Mouse (Mus musculus) megakaryocyte progenitor cell, adult 5-6 weeks (primary cell): ENCODE measurements around the gene Syt1. TPM values are rescaled to one million over a fixed set of nuclear protein-coding genes. Genes with fewer than 3 reads are reported as not detected.
A peak's percentile ranks its signal among the peaks of the same experiment; 100 is the strongest.

Experiments
- ATAC-seq: replicated peaks from 2 replicates; pipeline ENCODE4 v1.8.0; 2016; ENCODE audit warnings: mild to moderate bottlenecking, moderate TSS enrichment, inconsistent platforms; ENCODE audit not compliant: poor library complexity
- total RNA-seq, 2 experiments: library from RNA; stranded (forward) in 1 of 2; stranded (reverse) in 1 of 2; fragments of 157-497, 149-512 nt in 1 of 2; fragments of 200-1000 nt in 1 of 2; gene quantifications; 2 replicates each; pipeline versions ENCODE4 v1.2.3 to v1.2.4; 2015 to 2017

Gene Syt1
- total RNA-seq, 2 experiments from 2014 or later, result not detected

GRCm38 (mm10) chr10:108582397-108582730 is 428.4 kb downstream of the Syt1 start:
- ATAC-seq, result peak; percentile 64

- no peak for ATAC-seq
Measured at GRCm38 (mm10) chr10:108581555-108582396, 429.0 kb downstream of the Syt1 start.

GRCm38 (mm10) chr10:108580786-108581420 is 429.9 kb downstream of the Syt1 start:
- no peak for ATAC-seq

GRCm38 (mm10) chr10:108579396-108579795 is 431.4 kb downstream of the Syt1 start:
- no peak for ATAC-seq

GRCm38 (mm10) chr10:108577611-108578010 is 433.2 kb downstream of the Syt1 start:
- no peak for ATAC-seq

GRCm38 (mm10) chr10:108572764-108573163 is 438.0 kb downstream of the Syt1 start:
- ATAC-seq, result no peak

GRCm38 (mm10) chr10:108571104-108571503 is 439.7 kb downstream of the Syt1 start:
- ATAC-seq, result no peak

GRCm38 (mm10) chr10:108569568-108570139 is 441.1 kb downstream of the Syt1 start:
- no peak for ATAC-seq

- no peak for ATAC-seq
Measured at GRCm38 (mm10) chr10:108568925-108569324, 441.9 kb downstream of the Syt1 start.

GRCm38 (mm10) chr10:108568136-108568535 is 442.6 kb downstream of the Syt1 start:
- no peak for ATAC-seq

GRCm38 (mm10) chr10:108567456-108567855 is 443.3 kb downstream of the Syt1 start:
- no peak for ATAC-seq

- ATAC-seq, result no peak
Measured at GRCm38 (mm10) chr10:108559607-108559908, 451.2 kb downstream of the Syt1 start.

GRCm38 (mm10) chr10:108558812-108559606 is 451.8 kb downstream of the Syt1 start:
- no peak for ATAC-seq

- ATAC-seq, result no peak
Measured at GRCm38 (mm10) chr10:108552544-108552943, 458.2 kb downstream of the Syt1 start.

- ATAC-seq, result no peak
Measured at GRCm38 (mm10) chr10:108545715-108546114, 465.1 kb downstream of the Syt1 start.

GRCm38 (mm10) chr10:108541555-108541954 is 469.2 kb downstream of the Syt1 start:
- no peak for ATAC-seq

GRCm38 (mm10) chr10:108538546-108538945 is 472.2 kb downstream of the Syt1 start:
- no peak for ATAC-seq

- no peak for ATAC-seq
Measured at GRCm38 (mm10) chr10:108537641-108538040, 473.1 kb downstream of the Syt1 start.

- ATAC-seq, result no peak
Measured at GRCm38 (mm10) chr10:108535922-108536321, 474.9 kb downstream of the Syt1 start.

GRCm38 (mm10) chr10:108534112-108534511 is 476.7 kb downstream of the Syt1 start:
- no peak for ATAC-seq

- no peak for ATAC-seq
Measured at GRCm38 (mm10) chr10:108532916-108533315, 477.9 kb downstream of the Syt1 start.
